Mouse (Mus musculus) retina, adult 2 months (tissue): Measurements from ENCODE around the gene Etv6.

Experiments used
- DNase-seq: peaks from one replicate; pipeline ENCODE4 v3.0.0-alpha.2; 2012; ENCODE audit warnings: low read depth, low spot score

Etv6 gene

DNA sequence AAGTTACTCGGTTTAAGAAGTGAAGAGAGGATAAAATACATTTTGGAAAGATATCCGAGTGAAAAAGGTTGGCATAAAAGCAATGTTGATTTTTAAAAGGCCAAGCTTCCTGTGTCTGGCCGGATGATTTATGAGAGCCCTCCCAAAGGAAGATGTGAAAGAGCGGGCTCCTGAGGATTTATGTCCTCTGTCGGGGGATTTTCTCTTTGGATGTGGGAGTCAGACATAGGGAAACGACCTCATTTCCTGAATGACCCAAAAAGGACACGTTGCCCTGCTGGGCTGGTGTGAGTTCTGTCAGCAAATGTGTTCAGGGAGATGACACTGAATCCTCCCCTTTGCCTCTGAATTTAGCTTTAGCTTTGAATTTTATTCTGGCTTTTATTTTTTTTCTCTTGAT, 8.0 kb downstream of the Etv6 start:
- no peak for DNase-seq

DNA sequence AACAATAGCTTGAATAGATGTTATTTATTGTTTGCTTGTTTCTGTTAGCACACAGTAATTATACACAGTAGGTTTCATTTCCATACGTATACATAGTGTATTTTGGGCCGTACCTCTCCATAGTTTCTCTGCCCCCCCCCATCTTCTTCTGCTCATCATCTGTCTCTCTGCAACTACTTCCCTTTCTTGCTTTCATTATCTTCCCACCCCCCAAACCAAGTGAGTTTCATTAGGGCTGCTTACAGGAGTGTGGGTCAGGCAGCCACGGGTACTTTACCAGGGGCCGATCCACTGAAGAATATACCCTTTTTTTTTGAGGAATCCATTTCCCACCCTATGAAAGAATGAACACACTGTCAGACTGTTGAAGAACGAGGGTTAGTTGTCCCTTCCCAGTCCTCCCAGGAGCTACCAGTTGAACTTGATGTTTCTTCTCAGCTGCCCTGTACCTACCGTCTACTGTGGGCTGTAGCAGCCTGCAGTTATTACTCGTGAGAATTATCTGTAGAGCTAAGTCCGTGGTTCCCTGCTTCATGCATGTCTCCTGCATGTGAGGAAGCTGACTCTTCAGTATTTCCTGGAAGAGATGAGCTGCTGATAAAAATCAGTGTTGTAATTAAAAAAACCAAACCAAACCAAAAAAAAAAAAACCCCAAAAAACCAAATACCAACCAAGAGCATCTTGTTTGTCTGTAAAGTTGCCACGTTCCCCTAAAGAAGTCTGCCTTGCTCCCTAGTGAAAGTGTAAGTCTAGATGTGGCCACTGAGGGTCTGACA, 9.8 kb downstream of the Etv6 start:
- no peak for DNase-seq

DNA sequence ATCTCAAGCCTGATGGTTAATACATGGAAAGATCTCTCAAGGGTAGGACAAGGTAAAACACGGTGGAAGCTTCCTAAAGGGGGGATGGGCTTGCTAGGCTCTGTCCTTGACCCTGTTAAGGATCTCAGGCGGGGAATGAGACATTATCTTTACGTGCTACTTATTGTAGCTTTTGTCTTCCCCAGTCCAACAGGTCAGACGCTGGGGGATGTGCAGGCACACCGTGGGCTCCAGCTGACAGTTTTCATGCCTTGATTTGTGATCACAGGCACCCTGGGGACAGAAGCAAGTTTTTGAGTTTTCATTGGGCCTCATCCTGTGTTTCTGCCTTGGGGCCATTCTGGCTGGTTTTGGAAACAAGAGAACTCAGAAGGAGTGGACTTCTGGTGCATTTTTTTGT, 10.6 kb downstream of the Etv6 start:
- DNase-seq, result no peak

DNA sequence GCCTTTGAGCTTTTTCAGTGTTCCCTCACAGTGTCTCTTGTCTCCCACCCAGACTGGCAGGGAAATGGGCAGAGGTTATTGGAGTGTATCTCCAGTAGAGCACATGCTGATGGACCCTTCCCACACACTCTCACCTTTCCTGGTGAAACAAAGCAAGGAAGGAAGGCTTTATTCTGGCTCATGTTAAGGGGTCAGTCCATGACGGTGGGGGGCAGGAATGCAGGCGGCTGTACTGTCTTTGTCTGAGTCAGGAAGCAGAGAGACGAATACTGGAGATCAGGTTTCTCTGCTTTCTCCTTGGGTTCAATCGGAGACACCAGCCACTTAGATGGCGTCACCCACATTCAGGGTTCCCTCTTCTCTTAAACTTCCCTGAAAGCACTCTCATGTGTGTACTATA, 11.7 kb downstream of the Etv6 start:
- no peak for DNase-seq

DNA sequence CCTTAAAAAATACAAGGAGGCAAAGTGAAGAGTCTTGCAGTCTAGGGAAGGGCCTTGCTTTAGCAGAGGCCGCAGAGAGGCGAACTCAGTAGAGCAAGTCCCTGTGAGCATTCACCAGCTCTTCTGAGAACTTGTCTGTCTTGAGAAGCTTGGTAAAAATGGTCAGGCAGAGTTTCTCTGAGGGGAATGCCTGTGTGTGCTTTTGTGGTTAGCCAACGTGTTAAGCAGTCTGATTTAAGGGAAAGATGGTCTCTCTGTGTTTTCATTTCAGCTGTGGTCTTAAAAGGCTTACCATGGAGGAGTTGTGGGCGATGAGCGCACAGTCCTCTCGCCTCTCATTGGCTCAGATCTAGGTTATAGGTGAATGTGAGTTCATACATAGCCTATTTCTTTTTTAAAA, 12.5 kb downstream of the Etv6 start:
- DNase-seq, result no peak

DNA sequence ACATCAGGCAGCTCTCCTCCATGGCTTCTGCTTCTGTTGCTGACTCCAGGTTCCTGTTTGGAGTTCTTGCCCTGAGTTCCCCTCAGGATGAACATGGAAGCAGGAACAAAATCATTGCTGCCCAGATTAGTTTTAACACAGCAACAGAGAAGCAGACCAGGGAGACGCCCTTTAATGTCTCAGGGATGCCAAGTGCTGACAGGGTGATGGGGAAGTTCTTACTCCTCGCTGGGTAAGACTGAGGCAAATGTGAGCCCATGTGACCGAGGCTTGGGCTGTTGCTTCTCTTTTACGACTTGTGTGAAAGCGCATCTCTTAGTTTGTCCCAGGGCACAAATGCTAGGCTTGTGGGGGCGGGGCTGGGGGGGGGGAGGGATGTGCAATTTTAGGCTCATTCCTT, 13.5 kb downstream of the Etv6 start:
- no peak for DNase-seq

DNA sequence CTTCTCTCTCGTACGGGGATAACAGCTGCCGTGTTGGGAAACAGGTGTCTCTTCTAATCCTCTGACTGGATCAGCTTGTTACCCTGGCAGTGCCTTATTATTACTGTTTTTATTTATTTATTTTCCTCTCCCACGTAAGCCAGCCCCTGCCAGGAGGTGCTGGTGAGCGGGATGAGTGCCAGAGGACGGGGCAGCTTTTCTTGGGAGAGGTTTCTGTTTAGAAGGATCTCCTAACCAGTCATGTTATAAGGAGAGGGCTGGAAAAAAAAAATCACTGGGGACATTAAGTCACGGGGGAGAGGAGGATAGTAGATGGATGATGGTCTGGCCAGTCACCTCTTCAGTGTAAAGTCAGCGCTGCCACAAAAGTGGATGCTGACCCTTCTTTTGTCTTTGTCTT, 15.0 kb downstream of the Etv6 start:
- DNase-seq, result no peak

DNA sequence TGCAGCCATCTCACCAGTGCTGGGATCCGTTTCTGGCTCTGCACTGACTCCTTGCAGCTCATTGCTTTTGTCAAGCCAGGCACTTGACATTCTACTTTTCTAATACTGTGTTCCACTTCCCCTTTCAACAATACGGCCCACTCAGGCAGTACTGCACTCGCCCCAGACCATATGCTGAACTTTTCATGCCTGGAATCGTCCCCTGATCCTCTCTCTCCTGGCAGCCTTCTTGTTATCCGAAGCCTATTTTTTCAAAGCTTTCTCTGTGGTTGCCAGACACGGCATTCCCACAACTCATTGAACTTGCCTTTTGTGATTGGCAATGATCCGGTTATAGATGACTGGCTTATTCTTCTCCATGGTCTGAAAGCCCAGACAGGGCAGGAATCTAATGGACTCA, 16.4 kb downstream of the Etv6 start:
- DNase-seq, result no peak

DNA sequence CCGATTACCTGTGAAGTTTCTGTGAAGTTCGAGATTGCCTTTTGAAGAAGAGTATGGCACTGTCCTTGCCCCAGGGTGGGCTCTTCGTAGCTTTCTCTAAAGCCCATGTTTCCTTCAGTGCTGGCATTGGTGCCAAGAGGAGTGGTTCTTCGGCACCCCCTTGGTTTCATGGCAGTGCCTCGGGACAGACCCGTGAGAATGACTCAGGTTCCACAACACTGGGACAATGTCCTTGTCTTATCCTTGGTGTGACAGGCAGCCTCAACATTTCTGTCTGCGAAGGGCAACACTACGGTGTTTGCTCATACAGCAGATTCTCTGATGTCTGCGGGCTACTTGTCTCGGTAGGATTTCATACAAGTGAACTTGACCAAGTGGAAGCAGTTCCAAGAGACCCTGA, 17.6 kb downstream of the Etv6 start:
- DNase-seq, result no peak

DNA sequence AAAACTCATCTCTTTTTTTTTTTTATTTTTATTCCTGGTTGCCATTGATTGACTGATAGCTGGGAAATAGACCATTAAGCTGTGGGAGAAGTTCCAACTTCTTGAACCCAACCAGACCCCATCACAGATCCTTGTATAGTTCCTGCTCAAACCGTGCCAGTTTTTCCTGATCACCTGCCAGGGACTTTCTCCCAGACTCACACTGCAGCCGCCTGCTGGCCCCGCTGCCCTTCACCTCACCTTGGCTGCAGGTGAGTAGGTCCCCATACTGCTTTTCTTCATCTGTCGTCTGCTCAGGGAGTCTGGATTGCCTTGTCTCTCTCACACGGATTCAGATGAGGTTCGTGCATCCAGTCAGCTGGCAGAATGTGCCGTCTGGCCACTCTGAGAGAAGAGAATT, 18.1 kb downstream of the Etv6 start:
- DNase-seq, result no peak

DNA sequence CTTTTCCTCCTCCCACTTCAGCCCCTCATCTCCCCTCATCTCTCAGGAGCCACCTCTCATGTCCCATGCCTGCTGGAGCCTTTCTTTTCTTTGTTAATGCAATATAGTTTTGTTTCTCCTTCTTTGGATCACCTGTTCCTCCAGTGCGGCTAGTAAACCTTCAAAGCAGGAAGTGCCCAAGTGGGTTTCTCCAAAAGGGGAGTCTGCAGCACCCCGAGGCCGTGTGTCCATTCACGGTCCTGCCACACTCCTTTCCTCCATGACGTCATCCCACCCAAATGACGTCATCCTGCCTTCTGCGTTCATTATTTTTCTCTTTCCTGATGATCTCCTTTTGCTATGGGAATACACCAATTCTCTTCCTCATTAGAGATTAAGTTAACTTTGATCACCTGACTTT, 20.1 kb downstream of the Etv6 start:
- DNase-seq, result no peak

DNA sequence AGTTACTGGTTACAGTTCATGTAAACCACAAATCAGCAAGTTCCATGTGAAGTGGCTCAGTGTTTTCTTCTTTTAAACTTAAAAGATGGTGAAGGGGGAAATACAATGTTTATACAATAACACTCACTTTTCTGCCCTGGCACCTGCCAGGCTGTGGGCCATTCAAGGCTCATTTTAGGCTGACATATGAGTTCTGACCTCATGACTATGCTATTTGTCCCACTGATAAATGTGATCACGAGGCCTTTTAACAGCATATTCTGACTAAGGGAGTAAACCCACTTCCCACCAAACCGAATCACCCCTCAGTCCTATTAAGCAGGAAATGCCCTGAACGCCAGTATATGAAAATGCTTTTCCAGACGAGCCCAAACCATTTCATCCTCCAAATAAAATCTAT, 23.0 kb downstream of the Etv6 start:
- DNase-seq, result no peak

DNA sequence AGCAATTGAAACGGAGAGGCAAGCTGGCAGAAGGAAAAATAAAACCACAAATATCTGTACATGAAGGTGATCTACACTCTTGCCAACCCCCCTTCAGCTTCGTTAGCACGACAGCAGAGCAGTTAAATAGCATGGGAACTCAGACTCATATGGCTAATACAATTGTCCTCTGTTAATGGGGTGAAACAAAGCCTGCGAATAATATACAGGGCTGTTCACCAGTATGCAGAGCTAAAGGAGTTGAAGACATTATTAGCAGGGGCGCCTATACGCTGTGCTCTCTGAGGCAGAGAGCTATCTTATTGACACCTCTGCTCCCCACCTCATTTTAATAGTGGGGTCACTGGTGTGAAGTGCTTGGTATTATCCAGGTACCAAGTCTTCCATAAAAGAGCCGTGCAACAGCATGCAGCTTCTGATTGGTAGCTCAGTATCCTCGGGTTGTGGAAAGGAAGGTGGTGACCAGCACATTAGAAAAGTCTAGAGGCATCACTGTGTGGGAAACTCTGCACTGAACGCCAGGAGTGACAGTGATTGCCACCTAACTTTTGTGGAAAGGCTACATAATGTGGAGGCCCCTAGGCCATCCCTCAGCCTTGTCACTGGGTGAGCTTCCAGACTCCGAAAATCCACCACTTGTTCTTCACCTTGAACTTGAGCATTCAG, 23.5 kb downstream of the Etv6 start:
- no peak for DNase-seq

DNA sequence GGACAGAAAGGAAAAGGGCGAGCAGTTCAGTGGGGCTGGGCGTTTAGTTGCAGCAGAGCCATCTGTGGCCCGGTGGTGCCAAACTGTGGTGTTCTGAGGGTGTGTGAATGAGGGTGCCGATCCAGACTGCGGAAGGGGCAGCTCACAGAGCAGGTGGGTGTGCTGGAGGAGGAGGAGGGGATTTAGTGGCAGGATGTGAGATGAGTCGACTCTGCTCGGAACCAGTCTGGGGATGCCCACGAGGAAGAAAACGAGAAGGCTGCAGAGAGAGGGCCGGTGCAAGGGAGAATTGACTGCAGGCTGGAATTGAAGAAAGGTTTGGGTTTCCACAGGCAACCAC, 24.0 kb downstream of the Etv6 start:
- DNase-seq, result no peak

DNA sequence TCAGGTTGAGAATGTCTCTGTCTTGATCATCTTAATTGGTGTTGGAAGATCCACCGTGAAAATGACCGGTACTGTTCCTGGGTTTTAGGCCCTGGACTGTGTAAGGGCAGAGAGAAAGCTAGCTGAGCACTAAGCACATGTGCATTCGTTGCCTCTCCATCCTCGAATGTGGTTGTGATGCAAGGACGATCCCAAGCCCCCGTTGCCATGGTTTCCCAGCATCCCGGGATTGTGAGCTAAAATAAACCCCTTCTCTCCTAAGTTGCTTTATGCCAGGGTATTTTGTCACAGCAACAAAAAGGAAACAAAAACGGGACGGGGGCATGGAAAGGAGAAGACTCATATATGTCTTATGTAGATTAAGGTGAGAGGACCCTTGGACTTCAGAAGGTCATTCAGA, 24.5 kb downstream of the Etv6 start:
- DNase-seq, result no peak

DNA sequence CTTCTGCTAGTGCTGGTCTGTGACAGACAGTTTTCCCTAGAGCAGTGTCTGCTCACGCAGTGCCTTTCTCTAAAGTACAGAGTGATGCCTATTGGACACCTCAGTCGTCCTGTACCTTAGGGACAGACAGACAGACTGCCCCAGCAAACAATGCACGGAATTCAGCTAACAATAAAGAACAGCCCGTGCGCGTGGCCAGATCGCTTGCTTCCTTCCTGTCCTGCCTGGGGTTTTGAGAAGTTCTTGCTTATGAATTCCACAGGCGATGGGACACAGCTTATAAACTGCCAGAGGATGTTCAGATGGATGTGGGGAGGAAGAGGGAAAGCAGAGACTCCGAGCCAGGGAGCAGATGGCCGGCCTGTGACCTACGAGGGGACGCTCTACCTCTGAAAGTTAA, 25.3 kb downstream of the Etv6 start:
- DNase-seq, result no peak

DNA sequence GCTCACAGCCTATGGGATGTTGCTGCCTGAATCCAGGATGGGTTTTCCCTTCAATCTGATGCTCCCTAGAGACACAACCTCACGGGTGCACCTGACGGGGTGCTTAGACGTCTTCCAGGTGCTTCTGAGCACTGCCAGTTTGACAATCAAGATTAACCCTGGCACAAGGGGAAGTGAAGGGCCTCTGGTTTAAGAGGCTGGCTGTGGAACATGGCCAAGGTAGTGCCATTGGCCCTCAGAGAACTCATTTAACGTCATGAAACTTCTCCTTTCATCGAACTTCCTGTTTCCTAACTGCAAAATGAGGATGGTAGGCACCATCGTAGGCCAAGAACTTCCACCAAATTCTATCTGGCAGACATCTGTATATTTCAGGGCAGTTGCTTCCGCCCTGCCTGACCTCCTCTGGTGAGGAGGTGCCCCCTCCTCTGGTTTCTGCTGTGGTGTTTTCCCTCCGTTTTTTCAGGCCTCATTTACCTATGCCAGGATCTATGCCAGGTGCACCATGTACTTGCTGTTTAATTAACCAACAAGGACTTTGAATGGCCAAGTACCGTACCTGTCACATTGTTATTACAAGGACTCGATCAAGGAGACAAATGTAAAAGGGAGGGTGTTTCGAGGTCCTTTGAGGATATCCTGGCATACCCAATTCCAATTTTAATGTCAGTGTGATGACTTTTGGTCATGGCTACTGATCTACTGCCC, 29.7 kb downstream of the Etv6 start:
- DNase-seq, result no peak

DNA sequence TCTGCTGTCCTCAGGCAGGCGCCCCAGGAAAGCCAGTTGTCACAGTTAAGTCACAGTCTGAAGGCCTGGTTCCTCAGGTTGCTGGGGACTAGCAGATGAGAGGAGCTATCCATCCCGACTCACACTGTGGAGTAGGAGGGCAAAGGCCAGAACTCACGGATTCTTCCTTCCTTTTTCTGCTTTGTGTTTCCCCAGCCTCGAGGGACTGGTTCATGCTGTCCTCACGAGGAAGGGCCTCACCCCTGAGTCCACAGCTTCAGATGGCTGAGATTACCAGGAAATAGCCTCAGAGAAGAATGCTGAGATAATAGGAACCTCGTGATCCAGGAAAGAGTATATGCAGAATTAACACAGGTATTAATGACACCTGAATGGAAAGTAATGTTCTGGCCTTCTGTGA, 30.6 kb downstream of the Etv6 start:
- no peak for DNase-seq

DNA sequence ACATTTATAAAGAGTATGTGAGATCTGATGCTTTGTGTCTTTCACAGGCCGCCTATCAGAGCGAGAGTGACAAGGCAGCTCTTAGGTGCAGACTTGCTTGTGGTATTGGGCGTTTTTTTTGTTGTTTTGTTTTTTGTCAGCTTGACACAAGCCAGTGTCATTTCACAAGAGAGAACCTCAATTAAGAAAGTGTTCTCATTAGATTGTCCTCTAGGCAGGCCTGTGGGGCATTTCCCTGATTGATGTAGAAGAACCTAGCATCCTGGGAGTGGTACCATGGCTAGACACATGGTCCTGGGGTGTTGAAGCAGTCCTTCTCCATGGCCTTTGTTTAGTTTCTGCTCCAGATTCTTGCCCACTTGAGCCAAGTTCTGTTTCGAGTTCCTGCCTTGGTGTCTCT, 31.5 kb downstream of the Etv6 start:
- no peak for DNase-seq

DNA sequence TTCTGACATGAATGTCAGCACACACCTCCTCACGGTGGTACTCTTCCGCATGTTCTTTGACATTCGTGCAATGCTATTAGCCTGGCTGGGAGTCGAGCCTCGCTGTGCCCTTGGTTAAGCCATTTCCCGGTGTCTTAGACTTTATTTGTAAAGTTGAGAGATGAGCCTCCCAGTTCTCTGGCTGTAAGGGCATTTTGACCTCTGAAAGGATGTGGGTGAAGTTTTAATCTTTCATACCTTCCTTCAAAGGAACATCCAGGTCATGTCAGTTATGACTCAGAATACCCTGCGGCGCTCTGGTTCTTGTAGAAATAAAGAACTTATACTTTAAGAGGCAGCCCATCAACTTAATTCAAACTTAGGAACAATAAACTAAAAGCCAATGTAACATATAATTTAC, 32.0 kb downstream of the Etv6 start:
- no peak for DNase-seq

DNA sequence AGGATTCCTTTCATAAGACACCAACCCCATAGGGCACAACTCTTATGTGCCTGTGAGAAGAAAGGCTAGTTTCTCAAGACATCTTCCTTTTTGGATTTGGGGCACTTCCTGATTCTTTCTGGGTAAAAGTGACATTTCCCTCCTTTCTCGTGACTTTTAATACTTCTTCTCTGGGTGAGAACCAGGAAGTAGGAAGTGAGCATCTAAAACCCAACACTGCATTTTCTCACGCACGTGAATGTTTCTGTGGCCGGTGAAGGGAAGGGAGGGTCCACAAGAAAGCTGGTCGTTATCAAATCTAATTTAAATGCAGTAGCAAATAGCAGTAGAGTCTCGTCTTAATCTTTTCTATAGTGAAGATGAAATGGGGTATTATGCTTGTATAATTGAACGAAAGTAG, 36.9 kb downstream of the Etv6 start:
- no peak for DNase-seq

DNA sequence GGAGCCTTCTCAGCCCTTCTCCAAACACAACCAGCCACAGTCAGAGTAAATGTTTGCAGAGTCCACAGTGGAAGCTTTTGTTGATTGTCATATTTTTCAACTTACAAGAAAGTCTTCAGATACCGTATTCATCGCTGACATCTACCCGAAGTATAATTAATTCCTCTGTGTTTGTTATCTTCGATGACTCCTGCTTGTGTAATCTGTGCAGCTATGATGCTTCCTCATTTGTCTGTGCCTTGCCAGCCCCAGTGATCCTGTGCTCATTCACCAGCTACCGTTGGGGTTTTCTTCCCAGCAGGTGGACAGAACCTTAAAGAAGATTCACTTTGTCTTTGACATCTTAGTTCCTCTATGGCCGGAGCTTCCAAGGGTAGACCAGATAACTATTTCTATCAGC, 37.4 kb downstream of the Etv6 start:
- DNase-seq, result no peak

DNA sequence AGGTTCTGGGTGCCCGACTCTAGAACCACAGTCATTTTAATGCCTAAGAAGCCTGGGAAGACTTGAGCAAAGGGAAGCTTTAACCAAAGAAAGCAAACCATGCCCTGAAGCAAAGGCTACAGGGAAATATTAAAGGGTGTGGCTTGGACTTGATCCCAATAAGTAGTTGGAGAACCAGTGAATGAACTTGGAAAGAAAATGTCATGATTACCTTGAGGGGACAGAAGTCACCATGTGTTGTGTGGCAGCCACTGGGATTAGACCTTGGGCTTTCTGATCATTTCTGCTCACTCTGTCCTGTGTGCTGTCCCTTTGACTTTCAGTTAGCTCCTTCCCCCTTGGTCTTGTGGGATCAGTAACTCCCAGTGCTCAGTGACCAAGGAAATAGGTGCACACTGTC, 38.9 kb downstream of the Etv6 start:
- DNase-seq, result no peak
